Mouse (Mus musculus): ENCODE data around the gene Stk25.

- TF ChIP-seq CTCF (IDR thresholded peaks at IDR 0.05; ENCODE audit: borderline replicate concordance, insufficient read depth, low read length) (no peak), POLR2A (IDR thresholded peaks at IDR 0.05; ENCODE audit: low read depth, low read length) (no peak)
Observed at GRCm38 (mm10) chr1:93697317-93697716, 38.9 kb upstream of the Stk25 start.
